Mouse (Mus musculus) embryonic facial prominence, embryonic 14.5 days (tissue): ENCODE measurements around the gene Espn. TPM values are rescaled to one million over a fixed set of nuclear protein-coding genes. Genes with fewer than 3 reads are reported as not detected.

Experiments used
- ATAC-seq: fragments of 200-750 bp; cut with Nextera tagmentation; 2 replicates; pipeline ENCODE4 v1.8.0; 2017; ENCODE audit warnings: low read depth, moderate number of reproducible peaks, moderate TSS enrichment
- DNase-seq: peaks from one replicate; pipeline ENCODE4 v3.0.0-alpha.2; 2015; ENCODE audit warnings: low spot score
- H3K27ac ChIP-seq: fragments of 300-500 bp; sonication (generic); replicated peaks from 2 replicates; pipeline ENCODE4 v1.5.1; 2014; ENCODE audit warnings: low read depth, mild to moderate bottlenecking, low read length, moderate library complexity
- H3K27me3 ChIP-seq: fragments of 300-500 bp; sonication (generic); replicated peaks from 2 replicates; pipeline ENCODE4 v1.6.1; 2014; ENCODE audit warnings: low read length; ENCODE audit not compliant: control insufficient read depth, insufficient read depth
- H3K36me3 ChIP-seq: fragments of 300-500 bp; sonication (generic); 2 replicates; pipeline ENCODE4 v1.6.1; 2014; ENCODE audit warnings: low read length, mixed read lengths; ENCODE audit not compliant: control insufficient read depth, insufficient read depth
- H3K4me1 ChIP-seq: fragments of 300-500 bp; sonication (generic); 2 replicates; pipeline ENCODE4 v1.6.1; 2014; ENCODE audit warnings: antibody characterized with exemption, low read length; ENCODE audit not compliant: control insufficient read depth, insufficient read depth
- H3K4me2 ChIP-seq: fragments of 300-500 bp; sonication (generic); 2 replicates; pipeline ENCODE4 v1.6.1; 2014; ENCODE audit warnings: low read depth, mild to moderate bottlenecking, low read length, moderate library complexity, mixed read lengths
- H3K4me3 ChIP-seq: fragments of 300-500 bp; sonication (generic); 2 replicates; pipeline ENCODE4 v1.5.1; 2014; ENCODE audit warnings: low read depth, mild to moderate bottlenecking, low read length
- H3K9ac ChIP-seq: fragments of 300-500 bp; sonication (generic); 2 replicates; pipeline ENCODE4 v1.6.1; 2014; ENCODE audit warnings: low read depth, mild to moderate bottlenecking, low read length, moderate library complexity, mixed read lengths
- H3K9me3 ChIP-seq: fragments of 300-500 bp; sonication (generic); 2 replicates; pipeline ENCODE4 v1.6.1; 2016; ENCODE audit warnings: low read length; ENCODE audit not compliant: control insufficient read depth
- WGBS: fragments of 180-500 bp; shearing (Covaris S2); extraction: QIAGEN DNeasy Blood & Tissue Kit; methylation state at CpG from one replicate; pipeline ENCODE4 v1.1.7; 2014; 5-methylcytosine and 5-hydroxymethylcytosine counted together
- polyA plus RNA-seq: library from polyadenylated mRNA; unstranded; fragments of >200 nt; fragmentation: Nextera tagmentation; extraction: Ambion mirVana; gene quantifications from 2 replicates; pipeline ENCODE4 v1.2.1, GENCODE M21; 2014

The Espn gene
- polyA plus RNA-seq, 1 experiment from 2014 or later = 4.2 TPM

DNA sequence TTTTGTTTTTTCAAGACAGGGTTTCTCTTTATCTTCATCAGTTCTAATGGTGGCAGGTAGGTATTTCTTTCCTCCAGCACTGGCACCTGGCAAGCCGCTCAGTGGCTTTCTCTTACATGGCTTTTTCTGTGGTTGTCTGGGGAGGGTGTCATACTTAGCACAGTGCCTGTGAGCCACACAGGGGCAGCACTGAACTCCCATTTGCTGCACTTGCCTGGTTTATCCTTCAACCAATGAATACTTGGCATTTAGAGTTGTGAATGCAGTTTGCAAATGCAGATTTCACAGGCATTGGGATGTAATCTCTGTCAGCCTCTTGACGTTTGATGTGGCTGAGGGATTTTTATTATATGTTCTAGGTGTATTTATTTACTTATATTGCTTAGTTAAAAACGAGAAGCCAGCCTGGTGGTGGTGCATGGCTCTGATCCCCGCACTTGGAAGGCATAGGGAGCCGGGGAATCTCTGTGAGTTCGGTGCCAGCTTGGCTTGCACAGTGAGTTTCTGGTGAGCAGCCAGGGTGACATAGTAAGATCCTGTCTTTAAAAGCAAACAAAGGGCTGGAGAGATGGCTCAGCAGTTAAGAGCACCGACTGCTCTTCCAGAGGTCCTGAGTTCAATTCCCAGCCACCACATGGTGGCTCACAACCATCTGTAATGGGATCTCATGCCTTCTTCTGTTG, 32.3 kb upstream of the Espn start:
- Histone ChIP-seq H3K4me2 (no peak overlapping the region), H3K9me3 (no peaks in the 10 kb centered on the region), H3K36me3 (no peaks in the 10 kb centered on the region), H3K27me3 (peaks cover 3% of the 10 kb centered on the region; the same call in 1 of the 2 replicates), H3K4me3 (no peak overlapping the region), H3K4me1 (peaks cover 22% of the 10 kb centered on the region), H3K27ac (no peak overlapping the region), H3K9ac (no peak overlapping the region; the same call in 1 of the 2 replicates)
- WGBS = 64% methylated on average over 7 of the region's 7 CpGs
- DNase-seq (no peak), ATAC-seq (no peak)

DNA sequence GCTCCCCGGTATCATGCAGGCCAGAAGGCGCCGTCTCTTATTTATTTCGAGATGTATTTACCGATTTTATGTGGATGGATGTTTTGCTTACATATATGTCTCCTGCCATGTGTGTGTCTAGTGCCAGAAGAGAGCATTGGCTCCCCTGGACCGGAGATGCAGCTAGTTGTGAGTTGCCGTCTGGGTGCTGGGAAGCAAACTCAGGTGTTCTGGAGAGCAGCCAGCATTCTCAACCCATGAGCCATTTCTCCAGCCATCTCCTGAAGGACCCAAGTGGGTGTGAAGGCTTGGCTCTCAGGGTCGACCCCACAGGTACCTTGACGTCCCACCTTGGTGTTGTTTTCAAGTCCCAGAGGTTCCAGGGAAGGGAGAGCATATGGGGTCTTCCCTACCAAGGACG, 30.0 kb upstream of the Espn start:
- no peaks in the 10 kb centered on the region for H3K36me3 ChIP-seq
- peaks cover 13% of the 10 kb centered on the region for H3K27me3 ChIP-seq
- ATAC-seq = no peak
- 84% methylated on average over 10 of the region's 10 CpGs for WGBS
- H3K4me1 ChIP-seq = peaks cover 25% of the 10 kb centered on the region
- H3K9ac ChIP-seq = no peak overlapping the region
- no peak overlapping the region for H3K4me3 ChIP-seq
- no peak overlapping the region for H3K4me2 ChIP-seq
- H3K9me3 ChIP-seq = no peaks in the 10 kb centered on the region
- no peak for DNase-seq
- no peak overlapping the region for H3K27ac ChIP-seq

DNA sequence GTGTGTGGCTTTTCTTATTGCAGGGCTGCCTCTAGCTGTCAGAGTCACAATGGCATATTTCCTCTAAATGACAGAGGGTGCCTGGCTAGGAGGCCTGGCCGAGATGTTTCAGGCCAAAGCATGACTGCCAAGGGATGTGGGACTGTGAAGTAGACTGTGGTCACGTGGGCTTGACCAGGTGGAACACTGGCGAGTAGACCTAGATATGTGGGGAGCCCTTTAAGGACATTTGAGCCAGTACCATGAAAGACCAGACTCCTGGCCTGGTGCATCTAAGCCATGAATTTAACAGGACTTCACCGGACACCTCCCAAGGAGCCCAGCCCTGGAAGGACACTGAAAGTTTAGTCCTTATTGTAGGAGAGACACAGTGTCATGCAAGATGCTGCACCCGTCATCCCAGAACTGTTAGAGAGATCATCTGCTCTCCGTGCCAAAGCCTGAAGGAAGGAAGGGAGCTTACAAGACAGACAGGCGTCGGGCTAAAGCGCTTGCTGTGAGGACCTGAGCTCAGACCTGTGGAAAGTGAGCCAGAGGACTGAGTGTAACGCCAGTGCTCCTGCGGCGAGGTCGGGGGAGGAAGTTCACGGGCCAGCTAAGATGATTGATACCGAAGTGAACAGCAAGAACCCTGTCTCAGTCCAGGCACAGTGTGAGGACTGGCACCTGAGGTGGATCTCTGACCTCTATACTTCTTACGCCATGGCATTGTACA, 27.9 kb upstream of the Espn start:
- H3K4me1 ChIP-seq = peaks cover 7% of the 10 kb centered on the region
- DNase-seq (no peak), ATAC-seq (no peak)
- H3K36me3 ChIP-seq = no peaks in the 10 kb centered on the region
- no peak overlapping the region for H3K4me3 ChIP-seq
- no peak overlapping the region for H3K9ac ChIP-seq
- H3K4me2 ChIP-seq = no peak overlapping the region
- WGBS = 88% methylated on average over 16 of the region's 16 CpGs
- H3K27ac ChIP-seq = no peak overlapping the region
- H3K27me3 ChIP-seq = peaks cover 13% of the 10 kb centered on the region
- H3K9me3 ChIP-seq = no peaks in the 10 kb centered on the region

DNA sequence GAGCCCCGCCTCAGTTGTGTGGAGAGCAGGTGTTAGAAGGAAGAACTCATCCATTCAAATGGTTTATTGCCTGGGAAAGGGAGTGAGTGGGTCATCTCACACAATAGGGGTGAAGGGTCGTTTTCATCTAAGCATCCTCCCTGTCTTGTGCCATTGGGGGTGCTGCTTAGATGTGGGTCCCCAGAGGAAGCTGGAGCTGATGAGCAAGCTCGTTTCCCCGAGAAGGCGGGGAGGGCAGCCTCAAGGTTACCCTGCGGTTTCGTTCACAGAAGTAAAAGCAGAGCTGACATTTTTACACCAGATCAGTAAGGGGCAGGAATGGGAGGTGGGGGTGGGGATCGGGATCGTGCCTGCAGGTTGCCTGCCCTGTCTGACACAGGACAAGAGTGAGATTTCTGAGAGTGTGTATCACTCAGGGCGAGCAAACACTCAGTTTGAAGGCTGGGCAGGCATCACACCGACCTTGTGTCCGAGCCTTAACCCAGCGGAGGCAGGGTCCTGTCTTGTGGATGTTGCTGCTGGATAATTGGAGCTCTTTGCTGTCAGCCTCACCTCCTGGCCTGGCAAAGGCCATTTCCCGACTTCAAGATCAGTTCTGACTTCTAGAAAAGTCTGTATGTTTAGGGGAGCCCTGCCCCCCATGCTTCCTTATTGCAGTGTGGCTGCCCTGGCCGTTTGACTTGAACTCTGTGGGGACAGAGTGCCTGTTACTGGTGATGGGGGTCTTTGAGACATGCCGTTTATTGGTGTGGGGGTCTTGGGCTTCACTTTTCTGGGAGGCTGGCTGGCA, 26.9 kb upstream of the Espn start:
- H3K9ac ChIP-seq = peak overlapping the region; percentile 92
- peak overlapping the region; percentile 66 for H3K4me3 ChIP-seq
- H3K36me3 ChIP-seq = no peaks in the 10 kb centered on the region
- ATAC-seq (no peak), DNase-seq (no peak)
- no peak overlapping the region for H3K27ac ChIP-seq
- H3K4me1 ChIP-seq = peaks cover 5% of the 10 kb centered on the region
- 32% methylated on average over 15 of the region's 16 CpGs for WGBS
- H3K9me3 ChIP-seq = no peaks in the 10 kb centered on the region
- peaks cover 18% of the 10 kb centered on the region for H3K27me3 ChIP-seq
- peak overlapping the region; percentile 97 for H3K4me2 ChIP-seq

DNA sequence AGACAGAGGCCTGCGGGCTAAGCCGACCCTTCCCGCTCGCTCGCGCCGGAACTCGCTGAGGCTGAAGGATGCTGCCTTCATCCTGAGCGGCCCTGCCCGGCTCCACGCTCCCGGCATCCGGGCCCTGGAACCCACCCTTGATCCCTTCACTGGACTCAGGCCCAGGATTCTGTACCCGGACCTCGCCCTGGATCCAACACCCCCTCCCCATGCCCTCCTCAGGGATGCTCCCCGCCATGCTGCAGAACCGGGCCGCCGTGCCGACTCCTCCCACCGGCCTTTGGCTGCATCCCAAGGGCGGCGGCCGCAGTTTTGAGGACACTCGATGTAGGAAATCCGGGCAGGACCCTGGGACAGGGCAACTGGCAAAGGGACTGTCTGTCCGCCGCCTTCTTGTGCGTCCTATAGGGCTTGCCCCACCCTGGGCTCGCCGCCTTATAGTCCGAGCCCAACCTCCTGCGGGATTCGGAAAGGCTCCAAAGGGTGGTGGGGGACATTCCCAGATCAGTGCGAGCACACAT, 26.2 kb upstream of the Espn start:
- no peak for DNase-seq
- peak; percentile 57 for ATAC-seq
- H3K4me3 ChIP-seq = peak overlapping the region; percentile 66
- H3K36me3 ChIP-seq = no peaks in the 10 kb centered on the region
- H3K4me2 ChIP-seq = peak overlapping the region; percentile 97
- no peaks in the 10 kb centered on the region for H3K9me3 ChIP-seq
- H3K4me1 ChIP-seq = peaks cover 5% of the 10 kb centered on the region
- H3K27ac ChIP-seq = no peak overlapping the region
- 1% methylated on average over 20 of the region's 35 CpGs for WGBS
- H3K27me3 ChIP-seq = peaks cover 18% of the 10 kb centered on the region
- peak overlapping the region; percentile 92 for H3K9ac ChIP-seq

DNA sequence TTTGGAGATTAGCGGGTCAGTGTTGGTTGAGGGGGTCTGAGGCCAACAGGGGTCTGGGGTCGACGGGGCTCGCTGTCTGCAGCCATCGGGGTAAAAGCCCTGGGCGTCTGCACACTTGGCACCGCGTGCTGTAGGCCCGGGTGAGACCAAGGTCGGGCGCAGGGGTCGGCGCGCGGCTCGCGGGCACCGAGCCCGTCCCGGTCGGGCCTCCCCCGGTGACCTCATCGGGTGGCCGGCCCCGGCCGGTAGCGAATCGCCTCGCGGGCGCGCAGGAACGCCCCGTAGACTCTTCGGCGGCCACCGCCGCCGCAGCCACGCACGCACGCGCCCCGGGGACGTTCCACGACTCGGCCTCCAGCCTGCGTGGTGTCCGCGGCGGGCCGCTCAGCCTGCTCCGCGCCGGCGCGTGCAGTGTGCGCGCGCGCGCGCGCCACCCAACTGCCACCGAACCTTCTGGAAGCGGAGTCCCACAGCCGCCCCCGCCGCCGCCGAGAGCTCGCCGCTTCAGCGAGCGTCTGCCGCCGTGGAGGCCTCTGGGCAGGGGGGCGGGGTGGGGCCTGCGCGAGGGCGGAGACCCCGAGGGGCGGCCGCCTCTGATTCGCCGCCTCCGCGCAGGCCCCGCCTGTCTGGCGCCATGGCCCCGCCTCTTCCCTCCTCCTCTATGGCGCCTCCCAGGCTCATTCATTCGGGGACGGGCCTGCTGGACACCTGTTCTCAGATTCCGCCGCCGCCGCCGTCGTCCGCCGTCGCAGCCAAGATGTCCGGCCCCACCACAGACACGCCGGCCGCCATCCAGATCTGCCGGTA, 25.6 kb upstream of the Espn start, which contains the start of gene Acot7:
Acot7 (plus strand) TSS at position 598 of the 807 bp plus-strand sequence.
- Histone ChIP-seq H3K4me2 (peak within 1 kb of the TSS; percentile 97), H3K4me3 (peak within 1 kb of the TSS; percentile 66), H3K27ac (peak within 1 kb of the TSS; percentile 24), H3K9me3 (no peaks in the 10 kb centered on the region), H3K4me1 (peaks cover 5% of the 10 kb centered on the region), H3K27me3 (peaks cover 18% of the 10 kb centered on the region), H3K36me3 (no peaks in the 10 kb centered on the region), H3K9ac (peak within 1 kb of the TSS; percentile 92)
- WGBS = 0% methylated on average over 24 of the region's 108 CpGs
- ATAC-seq (peak; percentile 97), DNase-seq (peak; percentile 96)

DNA sequence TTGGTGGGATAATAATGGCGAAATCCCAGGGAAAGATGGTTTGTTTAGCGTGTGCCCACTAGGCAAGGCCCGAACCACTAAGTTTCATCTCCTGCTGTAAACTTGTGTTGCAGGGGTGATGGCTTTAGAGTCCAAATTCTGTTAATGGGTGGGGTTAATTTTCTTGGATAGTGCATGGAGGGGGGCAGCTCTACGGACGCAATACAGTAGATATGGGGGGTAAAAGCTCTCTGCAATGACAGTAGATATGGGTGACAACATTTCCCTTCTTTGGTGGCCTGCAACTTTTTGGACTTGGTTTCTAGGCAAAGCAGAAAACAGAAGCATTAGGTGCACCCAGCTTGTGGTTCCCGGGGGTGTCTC, 25.0 kb upstream of the Espn start:
- Histone ChIP-seq H3K36me3 (no peaks in the 10 kb centered on the region), H3K9ac (peak overlapping the region; percentile 92), H3K4me2 (peak overlapping the region; percentile 97), H3K27me3 (peaks cover 18% of the 10 kb centered on the region), H3K4me1 (peaks cover 5% of the 10 kb centered on the region), H3K27ac (peak overlapping the region; percentile 24; the same call in 1 of the 2 replicates), H3K9me3 (no peaks in the 10 kb centered on the region), H3K4me3 (peak overlapping the region; percentile 66)
- 63% methylated on average over 6 of the region's 6 CpGs for WGBS
- no peak for DNase-seq
- ATAC-seq = no peak

DNA sequence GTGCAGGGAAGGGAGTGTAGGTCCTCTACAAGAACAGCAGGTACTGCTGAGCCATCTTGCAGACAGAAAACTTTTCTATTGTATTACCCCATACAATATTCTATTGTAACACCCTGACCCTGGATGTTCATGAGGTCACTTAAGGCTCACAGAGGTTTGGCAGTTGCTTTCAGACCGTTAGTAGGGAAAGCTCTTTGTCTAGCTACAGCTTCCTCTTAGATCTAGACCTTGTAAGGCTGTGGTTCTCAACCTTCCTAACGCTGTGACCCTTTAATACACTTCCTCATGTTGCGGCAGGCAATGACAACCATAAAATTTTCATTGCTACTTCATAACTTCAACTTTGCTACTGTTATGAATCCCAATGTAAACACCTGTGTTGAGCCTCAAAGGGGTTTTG, 24.5 kb upstream of the Espn start:
- H3K9me3 ChIP-seq = no peaks in the 10 kb centered on the region
- no peak for DNase-seq
- no peak overlapping the region for H3K4me2 ChIP-seq

More for the DNA sequence above, 24.5 kb upstream of the Espn start:
- ATAC-seq = no peak
- Histone ChIP-seq H3K4me3 (no peak overlapping the region), H3K9ac (no peak overlapping the region), H3K27ac (no peak overlapping the region), H3K27me3 (peaks cover 18% of the 10 kb centered on the region), H3K4me1 (peaks cover 5% of the 10 kb centered on the region), H3K36me3 (no peaks in the 10 kb centered on the region)
- WGBS = 73% methylated on average over 3 of the region's 3 CpGs
